ENCODE assay signal across 11 mouse cellular contexts in genomic region chr10:91179834-91180233, GRCm38 (mm10). TPM values are rescaled to one million over a fixed set of nuclear protein-coding genes. Genes with fewer than 3 reads are reported as not detected.
DNase-seq lines count a peak whose midpoint lies in the region; ATAC-seq and TF ChIP-seq lines count a peak whose summit lies in the region.
"Had no signal": no experiment of that assay in that cellular context is flagged by ENCODE, and none has a peak within 500 bp of the region (broad histone marks: within the 10 kb centered on the region; RNA-seq: fewer than 3 reads in every experiment).

No protein-coding gene starts in this region.

- H3K9ac ChIP-seq in heart, embryonic 11.5 days (ENCODE audit: low read depth, low read length), result no peak overlapping the region
- no peak overlapping the region for H3K9ac ChIP-seq in ES-E14 (ENCODE audit: insufficient read depth, low read depth, low read length, poor library complexity, severe bottlenecking)
- peak overlapping the region; percentile 82; the same call in 1 of the 2 replicates for H3K9ac ChIP-seq in heart, embryonic 16.5 days (ENCODE audit: low read length)
- peak overlapping the region; percentile 1; the same call in 1 of the 2 replicates for H3K9ac ChIP-seq in liver, embryonic 16.5 days (ENCODE audit: low read depth, low read length)

- intact Hi-C loops in heart, postnatal 14 days (cut with DNase I), result loop anchor here (10.0 kb wide), 1 partner anchor 1835 kb away; no protein-coding TSS in a partner anchor

- H3K9me3 ChIP-seq in heart, embryonic 11.5 days (replicated peaks; ENCODE audit: control insufficient read depth, low read length), result no peaks in the 10 kb centered on the region
- no peaks in the 10 kb centered on the region for H3K9me3 ChIP-seq in ES-E14 (ENCODE audit: control insufficient read depth, insufficient read depth, low read depth, low read length)
- no peaks in the 10 kb centered on the region for H3K9me3 ChIP-seq in heart, embryonic 16.5 days (replicated peaks; ENCODE audit: control insufficient read depth, low read length)
- no peaks in the 10 kb centered on the region for H3K9me3 ChIP-seq in liver, embryonic 16.5 days (replicated peaks; ENCODE audit: control insufficient read depth, low read length)

- DNase-seq in heart, postnatal 14 days, result no peak
- DNase-seq in ES-E14 (ENCODE audit: low read depth, low spot score), result no peak
- no peak for DNase-seq in embryo, embryonic 9.5 days (ENCODE audit: extremely low spot score)
- no peak for DNase-seq in adrenal gland, postnatal 25 days
- DNase-seq: cerebellum, adult 11-12 months; thymus, postnatal 4 days had no signal

- H3K27ac ChIP-seq in heart, embryonic 11.5 days (ENCODE audit: low read depth, low read length), result peak overlapping the region; percentile 98; the same call in 1 of the 2 replicates
- no peak overlapping the region; the same call in 1 of the 2 replicates for H3K27ac ChIP-seq in ES-E14 (ENCODE audit: insufficient read depth, low read depth, low read length, poor library complexity, severe bottlenecking)
- H3K27ac ChIP-seq in heart, embryonic 16.5 days (ENCODE audit: low read length), result peak overlapping the region; percentile 99
- peak overlapping the region; percentile 100 for H3K27ac ChIP-seq in liver, embryonic 16.5 days (ENCODE audit: low read length)

- no peaks in the 10 kb centered on the region for H3K27me3 ChIP-seq in heart, embryonic 11.5 days (ENCODE audit: control insufficient read depth, insufficient read depth, low read length)
- H3K27me3 ChIP-seq in heart, embryonic 16.5 days (ENCODE audit: control insufficient read depth, insufficient read depth, low read length), result no peaks in the 10 kb centered on the region
- no peaks in the 10 kb centered on the region for H3K27me3 ChIP-seq in liver, embryonic 16.5 days (ENCODE audit: control insufficient read depth, insufficient read depth, low read depth, low read length)

- no peak for ATAC-seq in heart, embryonic 11.5 days (replicated peaks; ENCODE audit: insufficient number of reproducible peaks, low FRiP score, low TSS enrichment)
- ATAC-seq in heart, embryonic 16.5 days (replicated peaks; ENCODE audit: extremely low read depth, insufficient read depth, low FRiP score), result no peak
- ATAC-seq in liver, embryonic 16.5 days (ENCODE audit: low read depth), result no peak
- no peak for ATAC-seq in cerebellum, adult (ENCODE audit: insufficient number of reproducible peaks, low FRiP score, low TSS enrichment)
- ATAC-seq: inflammation-experienced regulatory T-cells, adult 6 months had no signal

- 77% methylated on average over 2 of the region's 2 CpGs for WGBS in heart, embryonic 11.5 days (ENCODE audit: insufficient replicate concordance)
- whole genome bisulfite sequencing in heart, embryonic 16.5 days, result 68% methylated on average over 2 of the region's 2 CpGs
- 37% methylated on average over 2 of the region's 2 CpGs for WGBS in liver, embryonic 16.5 days (ENCODE audit: insufficient replicate concordance)

- no peak overlapping the region for H3K4me3 ChIP-seq in heart, embryonic 11.5 days (ENCODE audit: low read depth, low read length)
- H3K4me3 ChIP-seq in ES-E14 (ENCODE audit: insufficient read depth in 1 of 2, low read depth in 1 of 2, low read length in 2 of 2, poor library complexity in 1 of 2, severe bottlenecking in 1 of 2), result peak overlapping the region; percentile 63 to 91; a peak in 1 of 4 replicates
- H3K4me3 ChIP-seq in heart, embryonic 16.5 days (ENCODE audit: low read length), result peak overlapping the region; percentile 63
- H3K4me3 ChIP-seq in liver, embryonic 16.5 days (ENCODE audit: low read depth, low read length), result peak overlapping the region; percentile 72

- in situ Hi-C loops in ES-E14 (cut with MboI; ENCODE audit: low sequenced_read_pairs in 2 of 2, unreplicated experiment in 2 of 2), result no loop called here

- H3K4me1 ChIP-seq in heart, embryonic 11.5 days (ENCODE audit: control insufficient read depth, insufficient read depth, low read length), result peaks cover 15% of the 10 kb centered on the region
- peaks cover 0 to 13% of the 10 kb centered on the region in 2 experiments; a peak in 2 of 4 replicates for H3K4me1 ChIP-seq in ES-E14 (ENCODE audit: control insufficient read depth in 2 of 2, insufficient read depth in 2 of 2, low read length in 2 of 2, poor library complexity in 1 of 2)
- peaks cover 19% of the 10 kb centered on the region for H3K4me1 ChIP-seq in heart, embryonic 16.5 days (ENCODE audit: control insufficient read depth, insufficient read depth, low read length)
- H3K4me1 ChIP-seq in liver, embryonic 16.5 days (ENCODE audit: control insufficient read depth, low read depth, low read length), result peaks cover 37% of the 10 kb centered on the region

- peak overlapping the region; percentile 65 for H3K4me2 ChIP-seq in heart, embryonic 11.5 days
- peak overlapping the region; percentile 73 for H3K4me2 ChIP-seq in heart, embryonic 16.5 days (ENCODE audit: low read depth, low read length)
- peak overlapping the region; percentile 70 for H3K4me2 ChIP-seq in liver, embryonic 16.5 days (ENCODE audit: low read depth, low read length)

- no peaks in the 10 kb centered on the region for H3K36me3 ChIP-seq in heart, embryonic 11.5 days (ENCODE audit: control insufficient read depth, insufficient read depth, low read length)
- no peaks in the 10 kb centered on the region for H3K36me3 ChIP-seq in ES-E14 (ENCODE audit: control insufficient read depth, insufficient read depth, low read length, poor library complexity, severe bottlenecking)
- H3K36me3 ChIP-seq in heart, embryonic 16.5 days (ENCODE audit: control insufficient read depth, insufficient read depth), result no peaks in the 10 kb centered on the region
- H3K36me3 ChIP-seq in liver, embryonic 16.5 days (ENCODE audit: control insufficient read depth, insufficient read depth), result no peaks in the 10 kb centered on the region

TF ChIP-seq in ES-E14, 5 proteins besides CTCF, POLR2A, EP300 and RAD21:
- TF ChIP-seq HCFC1 (IDR thresholded peaks at IDR 0.05; ENCODE audit: borderline replicate concordance, insufficient read depth, low read length), result no peak

RNA-seq across cellular contexts. Expression of gene Tmpo, which starts 1.3 kb away (rescaled TPM):
- 162 and 170 TPM in 2 replicates for polyA plus RNA-seq in heart, embryonic 11.5 days (2014; fragmentation: Nextera tagmentation; extraction: Ambion mirVana)
- 10 to 100 TPM; 54.4 to 60.4 TPM for total RNA-seq in heart, postnatal 14 days (2021)
- total RNA-seq in ES-E14 (2012; rRNA removed), result 176 and 189 TPM in 2 replicates
- 148 and 153 TPM in 2 replicates for polyA plus RNA-seq in heart, embryonic 16.5 days (2015; fragmentation: Nextera tagmentation; extraction: Ambion mirVana)
- polyA plus RNA-seq in liver, embryonic 16.5 days (2015; fragmentation: Nextera tagmentation; extraction: Ambion mirVana), result 99.2 and 101 TPM in 2 replicates
- 119 and 123 TPM in 2 replicates for total RNA-seq in adrenal gland, postnatal 25 days (2021)

RNA-seq across cellular contexts. Expression of gene Slc25a3, which starts 56.0 kb away (rescaled TPM):
- 838 and 861 TPM in 2 replicates for polyA plus RNA-seq in heart, embryonic 11.5 days (2014; fragmentation: Nextera tagmentation; extraction: Ambion mirVana)
- total RNA-seq in heart, postnatal 14 days (2021), result 1,000 to 10,000 TPM; 2,379 to 2,461 TPM
- total RNA-seq in ES-E14 (2012; rRNA removed), result 328 and 481 TPM in 2 replicates
- 1,186 and 1,208 TPM in 2 replicates for polyA plus RNA-seq in heart, embryonic 16.5 days (2015; fragmentation: Nextera tagmentation; extraction: Ambion mirVana)
- 184 and 186 TPM in 2 replicates for polyA plus RNA-seq in liver, embryonic 16.5 days (2015; fragmentation: Nextera tagmentation; extraction: Ambion mirVana)
- 873 and 948 TPM in 2 replicates for total RNA-seq in adrenal gland, postnatal 25 days (2021)

Comparison
In these comparisons a context has a peak if more than half of its experiments do, and no peak if none do; other contexts are left out.
1. H3K9ac ChIP-seq: peak in heart, embryonic 16.5 days (single experiment) and liver, embryonic 16.5 days (single experiment); none in heart, embryonic 11.5 days (single experiment) and ES-E14 (single experiment).
2. Peak in every context shown above with its lines, with median percentiles within 50 percentile points of each other: H3K4me2 ChIP-seq.